Mouse (Mus musculus) kidney, adult 8-10 months (tissue): Measurements from ENCODE around the gene Ndufs2.

Source experiments
- DNase-seq, 2 experiments: peaks; one replicate each; pipeline ENCODE4 v3.0.0; 2022

Ndufs2 gene

GRCm38 (mm10) chr1:171251594-171252324 is 571 bp upstream of the Ndufs2 start:
- DNase-seq: no peak

GRCm38 (mm10) chr1:171249913-171250600 is 1.1 kb downstream of the Ndufs2 start, which contains the start of gene Adamts4:
Gene Adamts4 (plus strand): TSS chr1:171250421.
- no peak for DNase-seq

DNA sequence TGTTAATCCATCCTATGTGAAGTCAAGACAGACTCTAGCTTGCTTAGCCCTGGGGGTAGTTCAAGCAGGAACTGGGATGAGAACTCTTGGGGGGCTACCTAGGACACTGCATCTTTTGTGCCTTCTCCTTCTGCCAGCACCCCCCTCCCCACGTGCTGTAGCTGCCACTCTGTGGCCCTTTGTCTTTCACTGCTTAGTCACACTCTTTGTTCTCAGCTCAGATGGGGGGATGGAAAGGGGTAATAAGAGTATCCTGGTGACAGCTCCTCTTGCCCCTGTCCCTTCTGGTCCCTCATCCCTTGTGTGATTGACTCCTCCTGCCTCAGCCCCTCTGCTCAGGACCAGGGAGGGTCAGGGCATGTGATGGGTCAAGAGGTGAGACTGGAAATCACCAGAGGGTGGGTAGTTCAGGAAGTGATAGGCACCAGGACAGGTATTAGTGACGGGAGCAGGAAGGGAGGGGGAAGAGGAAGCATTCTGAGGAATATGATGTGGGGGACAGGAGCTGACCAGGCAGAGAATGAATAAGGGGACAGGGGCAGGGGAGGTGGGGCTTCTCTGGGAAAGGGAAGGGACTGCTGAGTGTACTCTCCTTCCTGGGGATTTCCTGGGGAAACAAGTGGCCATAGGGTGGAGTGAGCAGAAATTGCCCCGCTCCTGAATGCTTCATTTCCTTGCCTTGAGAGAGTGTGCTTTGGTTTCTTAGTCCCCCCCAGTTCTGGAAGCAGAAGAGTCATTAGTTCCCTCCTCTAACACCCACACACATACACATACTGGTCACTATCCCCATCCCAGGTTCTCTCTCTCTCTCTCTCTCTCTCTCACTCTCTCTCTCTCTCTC is 2.6 kb downstream of the Ndufs2 start:
- no peak for DNase-seq

- no peak for DNase-seq
These were observed 3.3 kb downstream of the Ndufs2 start for GRCm38 (mm10) chr1:171247916-171248315.

DNA sequence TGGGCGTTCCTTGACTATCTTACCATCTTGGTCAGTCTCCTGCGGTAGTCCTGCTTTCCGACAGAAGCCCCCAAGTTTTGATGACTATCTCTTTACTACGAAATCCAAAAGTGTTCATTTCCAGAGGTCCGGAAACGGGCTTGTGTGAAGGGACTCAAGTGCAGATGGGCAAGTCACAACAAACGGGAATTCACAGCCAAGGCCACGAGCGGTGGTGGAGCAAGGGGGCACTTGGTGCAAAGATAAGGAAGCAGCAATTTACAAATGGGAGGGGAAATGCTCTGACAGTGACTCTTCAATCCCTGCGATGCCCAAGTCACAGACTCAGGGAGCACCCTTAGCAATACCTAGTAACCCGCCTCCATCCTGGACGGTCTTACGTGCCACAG is 3.7 kb downstream of the Ndufs2 start:
- no peak for DNase-seq

GRCm38 (mm10) chr1:171246709-171247452 is 4.3 kb downstream of the Ndufs2 start:
- DNase-seq: peak; percentile 97 to 98

DNA sequence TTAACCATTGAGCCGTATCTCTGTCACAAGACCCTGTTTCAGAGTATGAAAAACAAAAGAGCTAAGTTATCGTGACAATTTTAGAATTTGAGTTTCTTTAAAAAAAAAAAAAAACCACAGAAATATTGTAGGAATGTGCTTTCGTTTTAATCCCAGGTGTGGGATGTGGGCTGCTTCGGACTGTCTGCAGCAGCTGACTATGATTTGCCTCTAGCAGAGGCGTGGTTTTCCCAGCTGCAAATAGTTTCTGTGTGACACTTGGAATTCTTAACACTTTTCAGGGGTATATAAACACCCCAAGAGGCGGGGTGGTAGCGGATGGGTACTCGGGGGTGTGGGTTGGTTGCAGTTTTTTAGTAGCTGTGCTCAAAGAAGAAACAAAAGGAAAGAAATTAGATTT is 5.8 kb downstream of the Ndufs2 start:
- no peak for DNase-seq

- peak in 1 of 2 experiments; percentile 43 for DNase-seq
These were observed 9.2 kb downstream of the Ndufs2 start for GRCm38 (mm10) chr1:171241952-171242351.

DNA sequence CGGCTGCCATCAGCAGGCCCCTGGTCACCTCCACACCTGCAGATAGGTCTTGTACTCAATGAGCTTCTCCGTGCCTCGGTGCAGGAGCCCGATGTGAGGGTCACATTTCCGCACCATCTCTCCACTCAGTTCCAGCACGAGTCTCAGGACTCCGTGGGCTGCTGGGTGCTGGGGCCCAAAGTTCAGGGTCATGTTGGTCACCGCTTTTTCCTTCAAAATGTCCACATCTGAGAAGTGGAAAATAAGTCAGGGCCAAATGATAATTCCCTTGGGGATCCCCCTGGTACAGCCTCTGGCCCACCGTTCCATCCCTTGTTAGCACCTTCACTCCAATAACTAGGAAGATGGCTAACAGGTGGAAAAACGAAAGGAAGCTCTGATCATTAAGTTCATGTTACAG is 10.3 kb downstream of the Ndufs2 start:
- no peak for DNase-seq

- DNase-seq: peak in 1 of 2 experiments; percentile 40
These were observed 11.0 kb downstream of the Ndufs2 start for GRCm38 (mm10) chr1:171239992-171240744.

DNA sequence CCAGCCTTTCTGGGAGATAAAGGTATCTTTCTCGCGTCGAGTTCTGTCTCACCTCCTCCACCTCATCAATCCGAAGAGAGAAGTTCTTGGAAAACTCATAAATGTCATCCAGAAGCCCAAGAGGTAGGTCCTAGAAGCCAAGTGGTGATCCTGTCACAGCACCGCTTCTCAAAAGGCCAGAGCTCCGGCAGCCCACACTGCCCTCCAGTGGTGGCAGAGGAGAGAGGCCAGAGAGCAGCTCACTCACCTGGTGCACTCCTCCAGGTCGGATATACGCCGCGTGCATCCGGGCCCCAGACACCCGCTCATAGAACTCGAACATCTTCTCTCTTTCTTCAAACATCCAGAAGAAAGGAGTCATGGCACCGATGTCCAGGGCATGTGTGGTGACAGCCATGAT is 12.7 kb downstream of the Ndufs2 start:
- peak in 1 of 2 experiments; percentile 69 for DNase-seq

GRCm38 (mm10) chr1:171237438-171237837 is 13.8 kb downstream of the Ndufs2 start:
- DNase-seq: no peak

- DNase-seq: no peak
These were observed 15.4 kb downstream of the Ndufs2 start for GRCm38 (mm10) chr1:171235791-171236190.

GRCm38 (mm10) chr1:171234538-171234937 is 16.6 kb downstream of the Ndufs2 start:
- DNase-seq: no peak

- DNase-seq: no peak
These were observed 17.1 kb downstream of the Ndufs2 start, which contains the start of gene Fcer1g for GRCm38 (mm10) chr1:171234126-171234525. Gene Fcer1g (minus strand): TSS chr1:171234365.

GRCm38 (mm10) chr1:171232800-171233730 is 18.1 kb downstream of the Ndufs2 start:
- no peak for DNase-seq

DNA sequence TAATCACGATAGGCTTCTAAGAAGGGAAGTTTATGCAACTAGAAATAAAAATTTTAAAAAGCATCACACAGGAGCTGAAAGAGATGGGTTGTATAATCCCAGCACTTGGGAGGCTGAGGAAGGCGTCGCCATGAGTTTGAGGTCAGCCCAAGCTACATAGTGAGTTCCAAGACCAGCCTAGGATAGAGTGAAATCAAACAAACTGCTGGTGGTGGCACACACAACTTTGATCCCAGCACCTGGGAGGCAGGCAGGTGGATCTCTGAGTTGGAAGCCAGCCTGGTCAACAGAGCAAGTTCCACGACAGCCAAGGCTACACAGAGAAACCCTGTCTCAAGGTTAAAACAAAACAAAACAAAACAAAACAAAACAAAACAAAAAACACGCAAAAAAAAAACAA is 18.8 kb downstream of the Ndufs2 start:
- DNase-seq: no peak

- DNase-seq: no peak
These were observed 19.3 kb downstream of the Ndufs2 start for GRCm38 (mm10) chr1:171231844-171232243.

- DNase-seq: no peak
These were observed 21.0 kb downstream of the Ndufs2 start for GRCm38 (mm10) chr1:171230215-171230614.

DNA sequence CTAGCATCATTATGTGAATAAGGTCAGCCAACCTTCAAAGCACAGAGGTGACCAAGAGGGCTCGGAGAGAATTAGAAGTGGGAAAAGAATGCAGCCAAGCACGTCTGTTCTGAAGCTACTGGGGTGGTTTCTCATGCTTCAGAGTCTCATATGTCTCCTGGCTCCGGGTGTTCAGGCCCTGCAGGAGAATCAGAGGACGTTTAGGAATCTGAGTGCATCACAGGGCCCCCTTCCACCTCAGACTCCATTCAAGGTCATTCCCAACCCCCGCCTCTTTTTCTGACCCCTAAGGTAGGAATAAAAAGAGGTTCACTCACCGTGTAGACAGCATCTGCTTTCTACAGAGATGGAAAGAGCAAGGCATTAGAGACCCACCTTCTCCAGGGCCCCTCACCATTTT is 21.4 kb downstream of the Ndufs2 start:
- DNase-seq: no peak

DNA sequence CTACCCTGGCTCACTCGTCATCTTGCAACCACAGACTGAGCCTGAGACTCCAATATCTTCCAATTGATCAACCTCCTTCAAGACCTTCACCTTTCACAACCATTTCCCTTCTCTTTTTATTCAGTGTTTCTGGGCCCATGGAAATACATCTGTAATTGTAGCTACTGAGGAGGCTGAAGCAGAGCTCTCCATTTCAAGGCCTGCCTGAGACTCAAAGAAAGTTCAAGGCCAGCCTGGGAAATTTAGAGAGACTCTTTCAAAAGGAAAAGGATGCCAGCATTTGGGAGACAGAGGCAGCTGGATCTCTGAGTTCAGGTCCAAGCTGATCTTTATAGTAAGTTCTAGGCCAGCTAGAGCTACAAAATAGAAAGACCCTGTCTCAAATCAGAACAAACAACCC is 23.3 kb downstream of the Ndufs2 start:
- no peak for DNase-seq
